In the genomic region with DNA sequence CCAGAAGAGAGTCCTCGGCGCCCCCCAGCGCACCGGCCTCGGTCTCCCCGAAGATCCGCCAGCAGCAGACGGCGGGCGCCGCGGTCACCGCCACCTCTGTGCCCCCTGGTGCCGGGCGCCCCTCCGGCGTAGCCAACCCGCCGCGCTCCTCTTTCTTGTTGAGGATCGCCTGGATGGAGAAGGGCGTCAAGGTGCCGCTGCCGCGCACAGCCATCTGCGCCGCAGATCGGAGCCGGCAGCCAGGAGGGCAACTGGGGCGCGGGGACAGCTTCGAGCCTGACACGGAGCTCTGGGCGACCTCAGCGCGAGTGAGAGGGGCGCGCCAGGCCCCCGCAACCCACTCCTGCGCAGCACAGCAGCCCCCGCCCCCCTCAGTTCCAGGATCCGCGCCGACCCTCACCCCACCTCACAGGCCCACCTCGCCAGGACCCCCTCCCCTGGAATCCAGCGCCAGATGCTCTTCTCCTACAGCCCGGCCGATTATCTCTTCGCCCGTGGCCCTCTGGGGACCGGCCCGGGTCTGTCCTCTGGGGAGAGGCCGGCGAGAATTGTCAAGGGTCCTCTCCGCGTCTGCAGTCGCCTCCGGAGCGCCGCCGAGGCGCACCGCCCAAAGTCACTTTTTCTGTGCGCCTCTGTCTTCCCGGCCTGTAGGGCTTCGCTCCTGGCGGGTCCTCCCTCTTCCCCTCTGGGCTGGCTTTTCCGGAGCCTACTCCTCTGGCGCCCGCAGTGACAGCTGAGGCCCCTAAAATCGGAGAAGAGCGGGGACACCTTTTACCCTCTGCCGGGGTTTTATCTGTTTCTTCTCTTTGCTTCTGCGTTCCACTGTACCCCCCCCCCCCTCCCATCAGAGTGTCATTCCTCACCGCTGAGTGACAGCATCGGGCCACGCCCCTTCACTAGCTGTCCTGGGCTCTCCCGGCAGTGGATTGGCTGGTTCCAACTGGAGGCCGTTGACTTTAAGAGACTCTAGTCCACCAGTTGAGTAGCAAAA, we compare ENCODE assay signal across 8 mouse cellular contexts. TPM values are rescaled to one million over a fixed set of nuclear protein-coding genes. Genes with fewer than 3 reads are reported as not detected.
DNase-seq lines count a peak whose midpoint lies in the region; ATAC-seq lines count a peak whose summit lies in the region.

Gene Nkx3-2, minus strand, starts transcription at position 771 of the 991 bp plus-strand sequence.

- WGBS in lung, embryonic 15.5 days, result under 1% methylated on average over 71 of the region's 79 CpGs
- under 1% methylated on average over 77 of the region's 79 CpGs for WGBS in embryonic facial prominence, embryonic 13.5 days
- WGBS in limb, embryonic 12.5 days, result under 1% methylated on average over 73 of the region's 79 CpGs

- peak within 1 kb of the TSS; percentile 67 for H3K4me2 ChIP-seq in lung, embryonic 15.5 days
- H3K4me2 ChIP-seq in embryonic facial prominence, embryonic 13.5 days, result peak within 1 kb of the TSS; percentile 71
- H3K4me2 ChIP-seq in limb, embryonic 12.5 days, result peak within 1 kb of the TSS; percentile 71

- DNase-seq in lung, postnatal 14 days, result no peak
- DNase-seq in splenic B cell, adult 2 months (ENCODE audit: low read depth, low spot score), result peak; percentile 11
- DNase-seq in left cerebral cortex, postnatal 4 days, result no peak
- no peak for DNase-seq in thymus, postnatal 25 days

- H3K9ac ChIP-seq in lung, embryonic 15.5 days, result no peak within 1 kb of the TSS
- 0 out of 2 replicates have a peak within 1 kb of the TSS, but pooled peaks have one; percentile 21 for H3K9ac ChIP-seq in embryonic facial prominence, embryonic 13.5 days
- peak within 1 kb of the TSS; percentile 71 for H3K9ac ChIP-seq in limb, embryonic 12.5 days (replicated peaks)

- H3K4me3 ChIP-seq in lung, embryonic 15.5 days, result peak within 1 kb of the TSS; percentile 33
- H3K4me3 ChIP-seq in embryonic facial prominence, embryonic 13.5 days, result peak within 1 kb of the TSS; percentile 42
- peak within 1 kb of the TSS; percentile 51 for H3K4me3 ChIP-seq in limb, embryonic 12.5 days (replicated peaks)

- no peaks in the 10 kb centered on the region for H3K36me3 ChIP-seq in lung, embryonic 15.5 days
- H3K36me3 ChIP-seq in embryonic facial prominence, embryonic 13.5 days, result no peaks in the 10 kb centered on the region
- no peaks in the 10 kb centered on the region for H3K36me3 ChIP-seq in limb, embryonic 12.5 days
- H3K36me3 ChIP-seq in splenic B cell, adult 2 months (ENCODE audit: control insufficient read depth, insufficient read depth, low read length, poor library complexity, severe bottlenecking), result no peaks in the 10 kb centered on the region

- H3K4me1 ChIP-seq in lung, embryonic 15.5 days, result peaks cover 23% of the 10 kb centered on the region
- peaks cover 33% of the 10 kb centered on the region for H3K4me1 ChIP-seq in embryonic facial prominence, embryonic 13.5 days
- H3K4me1 ChIP-seq in limb, embryonic 12.5 days (replicated peaks), result peaks cover 34% of the 10 kb centered on the region

- H3K9me3 ChIP-seq in lung, embryonic 15.5 days, result no peaks in the 10 kb centered on the region
- H3K9me3 ChIP-seq in embryonic facial prominence, embryonic 13.5 days, result no peaks in the 10 kb centered on the region
- H3K9me3 ChIP-seq in limb, embryonic 12.5 days, result no peaks in the 10 kb centered on the region

- intact Hi-C loops in left cerebral cortex, postnatal 4 days (cut with DNase I), result loop anchor here (10.0 kb wide), 1 partner anchor 1929 kb away; no protein-coding TSS in a partner anchor

- H3K27me3 ChIP-seq in lung, embryonic 15.5 days, result peaks cover 92% of the 10 kb centered on the region
- H3K27me3 ChIP-seq in embryonic facial prominence, embryonic 13.5 days, result peaks cover 93% of the 10 kb centered on the region
- peaks cover 89% of the 10 kb centered on the region for H3K27me3 ChIP-seq in limb, embryonic 12.5 days
- peaks cover 4% of the 10 kb centered on the region; the same call in 1 of the 2 replicates for H3K27me3 ChIP-seq in splenic B cell, adult 2 months (ENCODE audit: control insufficient read depth, insufficient read depth, low read length, poor library complexity, severe bottlenecking)

- ATAC-seq in lung, embryonic 15.5 days (ENCODE audit: borderline replicate concordance, extremely low read depth, low FRiP score, low TSS enrichment), result peak; percentile 32
- 0 out of 2 replicates have a peak, but pooled peaks have one; percentile 34 for ATAC-seq in embryonic facial prominence, embryonic 13.5 days (ENCODE audit: insufficient number of reproducible peaks, insufficient read depth, low FRiP score, low TSS enrichment, low read depth)
- ATAC-seq in limb, embryonic 12.5 days (ENCODE audit: insufficient number of reproducible peaks, insufficient read depth, low FRiP score, low TSS enrichment, low read depth), result peak; percentile 43; the same call in 1 of the 2 replicates
- ATAC-seq in inflammation-experienced regulatory T-cells, adult 6 months, result no peak

- H3K27ac ChIP-seq in lung, embryonic 15.5 days, result no peak within 1 kb of the TSS
- no peak within 1 kb of the TSS for H3K27ac ChIP-seq in embryonic facial prominence, embryonic 13.5 days
- H3K27ac ChIP-seq in limb, embryonic 12.5 days, result peak within 1 kb of the TSS; percentile 62

RNA-seq across cellular contexts. Expression of gene Nkx3-2, which starts in this region (rescaled TPM):
- not detected in 2 replicates for polyA plus RNA-seq in lung, embryonic 15.5 days (2015; fragmentation: Nextera tagmentation; extraction: Ambion mirVana)
- polyA plus RNA-seq in embryonic facial prominence, embryonic 13.5 days (2015; fragmentation: Nextera tagmentation; extraction: Ambion mirVana), result 0.35 TPM in 1 of 2 replicates, not detected in the other
- polyA plus RNA-seq in limb, embryonic 12.5 days (2016; fragmentation: Nextera tagmentation; extraction: Ambion mirVana), result 3.9 and 8.7 TPM in 2 replicates
- not detected for polyA plus RNA-seq in inflammation-experienced regulatory T-cells, adult 6 months (2017; shearing (Covaris generic))
- not detected for total RNA-seq in left cerebral cortex, postnatal 4 days (2021)

Comparison
In these comparisons a context has a peak if more than half of its experiments do, and no peak if none do; other contexts are left out.
1. Peak in ATAC-seq, H3K4me3 ChIP-seq and H3K4me2 ChIP-seq in lung, embryonic 15.5 days; RNA of the gene not detected or under 1 TPM.
2. Peak in ATAC-seq, H3K4me3 ChIP-seq, H3K9ac ChIP-seq and H3K4me2 ChIP-seq in embryonic facial prominence, embryonic 13.5 days; RNA of the gene not detected or under 1 TPM.